Mouse (Mus musculus): ENCODE data around the gene Nme7. TPM values are rescaled to one million over a fixed set of nuclear protein-coding genes. Genes with fewer than 3 reads are reported as not detected.

The Nme7 gene
- total RNA-seq, 2 experiments from 2014 or later: 4.0 to 4.8 TPM

DNA sequence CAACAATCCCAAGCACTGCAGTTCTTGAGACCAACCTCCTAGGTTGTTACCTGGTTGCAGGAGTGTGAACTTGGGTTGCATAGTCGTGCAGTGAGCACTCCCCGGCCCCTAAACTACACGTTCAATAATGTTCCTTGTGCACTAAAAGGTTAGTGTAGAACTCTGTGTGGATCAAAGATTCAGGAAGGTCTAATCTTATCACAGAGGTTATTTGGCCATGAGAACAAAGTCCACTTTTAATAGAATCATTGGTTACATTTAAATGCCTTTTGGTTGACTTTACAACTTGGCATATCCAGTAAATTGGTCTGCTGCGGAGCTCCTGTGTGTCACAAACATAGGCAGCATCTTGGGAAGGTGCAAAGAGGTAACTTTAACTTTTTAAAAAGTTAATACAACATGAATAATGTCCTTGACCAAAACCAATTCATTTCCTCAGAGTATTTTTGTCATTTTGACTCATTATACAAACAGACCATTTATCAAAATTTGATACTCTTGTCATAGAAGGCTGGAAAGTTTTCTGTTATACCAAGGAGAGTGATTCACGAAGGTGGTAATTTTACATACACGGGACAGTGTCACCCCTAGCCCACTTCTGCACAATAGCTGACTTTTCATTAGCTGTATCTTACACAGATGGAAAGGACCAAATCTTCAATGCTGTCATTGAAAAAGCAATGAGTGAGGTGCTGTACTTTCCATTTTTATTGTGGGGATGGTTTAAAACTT is 116.9 kb downstream of the Nme7 start:
- intact Hi-C loops (cut with DNase I): no loop called here
- DNase-seq: no peak

- intact Hi-C loops (cut with DNase I): no loop called here
- DNase-seq: no peak
Observed at GRCm38 (mm10) chr1:164426227-164426626, 122.3 kb downstream of the Nme7 start.

- intact Hi-C loops (cut with DNase I): no loop called here
- no peak for DNase-seq
Observed at GRCm38 (mm10) chr1:164427777-164428176, 123.9 kb downstream of the Nme7 start.

- intact Hi-C loops (cut with DNase I): no loop called here
Observed at GRCm38 (mm10) chr1:164428644-164429043, 124.7 kb downstream of the Nme7 start.

GRCm38 (mm10) chr1:164432649-164433048 is 128.7 kb downstream of the Nme7 start:
- intact Hi-C loops (cut with DNase I): no loop called here
- no peak for DNase-seq

More at GRCm38 (mm10) chr1:164428644-164429043, 124.7 kb downstream of the Nme7 start:
- DNase-seq: no peak

- intact Hi-C loops (cut with DNase I): no loop called here
- no peak for DNase-seq
Observed at GRCm38 (mm10) chr1:164434049-164434448, 130.1 kb downstream of the Nme7 start.

GRCm38 (mm10) chr1:164436749-164437148 is 132.8 kb downstream of the Nme7 start:
- intact Hi-C loops (cut with DNase I): no loop called here
- no peak for DNase-seq

- intact Hi-C loops (cut with DNase I): no loop called here
Observed at GRCm38 (mm10) chr1:164440230-164440629, 136.3 kb downstream of the Nme7 start.

DNA sequence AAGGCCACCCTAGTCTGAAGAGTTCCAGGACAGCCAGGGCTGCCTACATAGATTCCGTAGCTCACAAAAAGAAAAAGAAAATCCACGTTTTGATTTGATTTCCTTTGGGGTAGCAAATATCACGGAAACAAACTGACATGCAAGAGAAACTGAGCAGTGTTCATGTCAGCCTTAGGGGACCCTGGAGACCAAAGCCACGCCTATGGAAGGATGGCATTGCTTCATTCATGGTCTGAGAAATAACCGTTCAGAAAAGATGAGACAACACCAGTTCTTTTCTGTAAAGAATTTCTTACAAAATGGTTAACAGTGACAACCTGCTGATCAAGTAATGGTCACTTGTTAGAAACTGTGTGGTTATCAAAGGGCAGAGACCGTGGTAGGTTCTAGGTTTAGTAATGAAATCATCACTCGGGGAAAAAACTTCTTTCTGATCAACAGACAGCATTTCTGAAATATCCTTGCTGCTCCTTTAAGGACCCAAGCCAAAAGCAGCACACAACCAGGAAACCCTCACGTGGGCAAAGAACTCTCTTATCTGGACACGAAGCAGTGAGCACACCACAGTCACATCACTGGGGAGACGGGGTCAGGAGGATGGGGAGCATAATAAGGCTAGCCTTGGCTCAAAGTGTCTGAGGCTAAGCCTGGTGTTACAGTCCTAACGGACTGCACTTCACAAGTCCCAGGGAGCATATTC is 136.9 kb downstream of the Nme7 start:
- no peak for DNase-seq
- intact Hi-C loops (cut with DNase I): no loop called here

More at GRCm38 (mm10) chr1:164440230-164440629, 136.3 kb downstream of the Nme7 start:
- DNase-seq: no peak

GRCm38 (mm10) chr1:164441408-164441974 is 137.6 kb downstream of the Nme7 start:
- no peak for DNase-seq
- intact Hi-C loops (cut with DNase I): no loop called here

GRCm38 (mm10) chr1:164445620-164446162 is 141.8 kb downstream of the Nme7 start:
- DNase-seq: no peak
- intact Hi-C loops (cut with DNase I): no loop called here

- intact Hi-C loops (cut with DNase I): no loop called here
- no peak for DNase-seq
Observed at GRCm38 (mm10) chr1:164446535-164446934, 142.6 kb downstream of the Nme7 start.

- intact Hi-C loops (cut with DNase I): no loop called here
- DNase-seq: no peak
Observed at GRCm38 (mm10) chr1:164447521-164447920, 143.6 kb downstream of the Nme7 start.

DNA sequence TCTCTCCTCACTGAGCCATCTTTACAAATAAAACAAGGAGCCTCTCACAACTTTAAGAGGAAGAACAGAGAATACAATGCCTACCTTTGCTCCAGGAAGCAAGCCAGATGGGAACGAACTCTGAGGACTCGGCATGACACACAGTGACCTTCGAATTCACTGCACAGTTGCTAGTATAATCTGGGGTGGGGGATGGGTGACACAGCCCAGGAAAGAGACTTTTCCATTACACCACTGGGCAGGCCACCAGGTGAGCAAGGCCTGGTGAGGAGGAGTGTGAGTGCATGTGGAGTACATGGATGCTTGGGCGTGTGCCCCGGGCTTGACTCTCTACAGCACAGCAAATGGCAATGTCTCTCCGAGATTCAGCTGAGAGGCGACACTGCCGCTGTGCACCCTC is 145.7 kb downstream of the Nme7 start:
- intact Hi-C loops (cut with DNase I): loop anchor here (5.0 kb wide), 1 partner anchor 82 kb away; no protein-coding TSS in a partner anchor
- no peak for DNase-seq

- intact Hi-C loops (cut with DNase I): loop anchor here (5.0 kb wide), 1 partner anchor 83 kb away; no protein-coding TSS in a partner anchor
- DNase-seq: no peak
Observed at GRCm38 (mm10) chr1:164450231-164450630, 146.3 kb downstream of the Nme7 start.

DNA sequence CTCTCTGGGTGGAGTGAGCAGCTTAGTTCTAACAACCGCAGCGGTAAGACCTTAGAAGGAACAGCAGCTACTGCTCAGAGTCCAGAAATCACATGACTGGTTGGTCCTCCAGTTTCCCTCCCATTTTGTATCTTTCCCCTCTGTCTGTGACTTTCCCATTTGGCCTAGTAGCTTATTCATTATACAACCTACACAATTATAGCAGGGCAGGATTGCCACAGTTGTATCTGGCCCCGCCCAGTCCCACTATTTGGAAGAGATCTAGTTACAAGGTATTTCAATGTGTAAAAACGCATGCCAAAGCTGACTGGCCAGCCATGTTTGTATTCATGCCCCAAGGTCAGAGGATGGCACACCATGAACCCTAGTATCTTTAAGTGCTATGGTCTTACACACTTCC is 146.7 kb downstream of the Nme7 start:
- intact Hi-C loops (cut with DNase I): loop anchor here (5.0 kb wide), 1 partner anchor 83 kb away; no protein-coding TSS in a partner anchor
- DNase-seq: no peak

- no peak for DNase-seq
- intact Hi-C loops (cut with DNase I): loop anchor here (5.0 kb wide), 1 partner anchor 84 kb away; no protein-coding TSS in a partner anchor
Observed at GRCm38 (mm10) chr1:164451346-164451745, 147.4 kb downstream of the Nme7 start.

DNA sequence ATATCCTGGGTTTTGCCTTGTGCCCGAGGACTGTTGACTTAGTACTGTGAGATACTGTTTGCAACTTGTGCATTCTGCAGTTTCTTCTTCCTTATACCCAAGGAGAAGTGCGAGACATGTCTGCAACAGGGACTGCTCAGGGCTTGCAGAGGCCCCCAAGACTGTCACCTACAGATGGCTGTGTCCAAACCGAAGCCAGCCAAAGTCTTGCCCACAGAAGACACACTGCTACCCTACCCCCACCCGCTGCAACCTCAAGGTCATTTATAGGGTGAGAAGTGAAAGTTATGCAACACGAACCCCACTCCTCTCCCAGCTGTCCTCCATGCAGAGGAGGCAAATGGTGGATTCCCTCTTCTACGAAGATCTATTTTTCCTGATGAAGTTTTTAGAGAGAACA is 148.7 kb downstream of the Nme7 start:
- intact Hi-C loops (cut with DNase I): loop anchor here (5.0 kb wide), 1 partner anchor 85 kb away; no protein-coding TSS in a partner anchor
- DNase-seq: no peak

DNA sequence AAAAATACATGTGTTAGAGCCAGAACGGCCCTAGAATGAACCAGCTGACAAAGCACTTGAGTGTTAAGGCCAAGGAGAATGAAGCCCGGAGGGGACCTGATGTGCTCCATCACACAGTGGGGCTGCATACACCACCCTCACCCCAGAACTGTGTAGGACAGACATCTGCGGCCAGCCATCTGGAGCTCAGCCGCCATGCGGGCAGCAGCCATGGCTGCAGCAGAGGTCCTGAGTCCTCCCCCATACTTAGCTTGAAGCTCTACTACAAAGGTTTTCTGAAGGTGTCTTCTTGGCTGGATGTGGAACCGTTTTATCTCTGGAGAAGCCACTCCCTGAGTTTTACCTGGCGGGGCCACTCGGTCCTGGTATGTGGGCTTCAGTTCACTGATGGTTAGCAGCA is 149.2 kb downstream of the Nme7 start:
- no peak for DNase-seq
- intact Hi-C loops (cut with DNase I): loop anchor here (5.0 kb wide), 1 partner anchor 86 kb away; no protein-coding TSS in a partner anchor

DNA sequence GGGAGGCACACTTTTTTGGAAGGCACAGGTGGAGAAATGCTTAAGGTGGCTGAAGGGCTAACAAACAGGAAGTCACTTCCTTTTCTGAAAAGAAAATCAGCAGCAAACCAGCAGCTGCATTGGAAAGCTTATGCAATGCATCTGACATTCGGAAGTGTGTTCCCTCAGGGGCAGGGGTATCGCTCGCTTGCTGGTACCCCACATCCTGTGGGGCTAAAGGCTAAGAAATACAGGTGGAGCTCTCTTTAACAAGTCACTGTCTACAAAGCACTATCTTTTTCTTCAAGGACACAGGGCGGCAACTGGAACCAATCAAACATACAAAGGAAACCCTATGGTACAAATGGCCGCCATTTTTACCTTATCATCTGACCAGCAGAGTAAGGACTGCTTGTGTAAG is 149.8 kb downstream of the Nme7 start:
- intact Hi-C loops (cut with DNase I): loop anchor here (5.0 kb wide), 1 partner anchor 86 kb away; no protein-coding TSS in a partner anchor
- no peak for DNase-seq

All from heart, postnatal 14 days (tissue).